Mouse (Mus musculus): ENCODE results near the gene Rap1b.

Rap1b gene

GRCm38 (mm10) chr10:117769541-117770285, 76.1 kb downstream of the Rap1b start:
- DNase-seq: no peak

- DNase-seq: no peak
Observed at GRCm38 (mm10) chr10:117768141-117768440, 77.7 kb downstream of the Rap1b start.

- DNase-seq: no peak
Observed at GRCm38 (mm10) chr10:117767286-117768140, 78.3 kb downstream of the Rap1b start.

- DNase-seq: no peak
Observed at GRCm38 (mm10) chr10:117766896-117767160, 79.0 kb downstream of the Rap1b start.

DNA sequence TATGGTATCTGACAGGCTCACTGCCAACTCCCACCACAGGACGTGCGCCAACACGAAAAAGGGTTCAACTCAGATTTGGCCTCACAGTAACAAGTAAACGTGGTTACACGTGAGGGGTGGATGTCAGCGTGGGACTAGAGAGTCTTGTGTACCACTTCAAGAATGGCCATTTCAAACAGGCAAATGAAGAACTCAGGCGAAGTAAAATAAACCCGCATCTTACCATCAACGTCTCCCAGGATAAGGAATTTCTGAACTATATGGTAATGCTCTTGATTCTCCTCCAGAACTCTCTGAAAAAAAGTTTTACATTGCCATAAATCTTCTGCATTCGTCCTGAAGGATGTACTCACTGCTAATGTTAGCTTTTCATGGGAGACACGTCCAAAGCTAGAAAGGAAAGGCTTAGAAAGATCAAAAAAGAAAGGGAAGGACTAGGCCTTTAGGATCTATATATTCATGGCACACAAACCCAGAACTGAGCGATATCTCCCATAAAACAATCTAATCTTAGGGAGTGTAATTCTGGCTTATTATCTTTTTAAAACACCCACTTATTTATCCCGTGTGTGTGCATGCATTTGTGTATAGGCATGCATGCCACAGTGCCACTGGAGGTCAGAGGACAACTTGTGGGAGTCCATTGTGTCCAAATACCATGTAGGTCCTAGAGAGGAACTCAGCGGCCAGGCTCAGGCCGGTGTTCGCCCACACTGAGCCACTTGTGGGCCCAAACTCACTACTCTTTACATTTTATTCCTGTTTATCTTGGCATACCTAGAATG, 79.5 kb downstream of the Rap1b start:
- DNase-seq: no peak

GRCm38 (mm10) chr10:117765116-117765894, 80.5 kb downstream of the Rap1b start:
- no peak for DNase-seq

GRCm38 (mm10) chr10:117764598-117764997, 81.2 kb downstream of the Rap1b start:
- DNase-seq: no peak
